8 mouse cellular contexts compared by ENCODE assay signal in genomic region chr8:105757796-105758276, GRCm38 (mm10). TPM values are rescaled to one million over a fixed set of nuclear protein-coding genes. Genes with fewer than 3 reads are reported as not detected.
A peak's percentile ranks its signal among the peaks of the same experiment; 100 is the strongest.
DNase-seq lines count a peak whose midpoint lies in the region; ATAC-seq and TF ChIP-seq lines count a peak whose summit lies in the region.

No protein-coding gene starts in this region.

- ATAC-seq in hindbrain, embryonic 14.5 days (ENCODE audit: low FRiP score), result peak; percentile 28; the same call in 1 of the 2 replicates
- ATAC-seq in midbrain, embryonic 16.5 days, result no peak; the same call in 1 of the 2 replicates

- TF ChIP-seq POLR2A in bone marrow macrophage, adult 2 months (IDR thresholded peaks at IDR 0.05; ENCODE audit: borderline replicate concordance, low read depth, low read length), result no peak

- H3K27me3 ChIP-seq in hindbrain, embryonic 14.5 days (ENCODE audit: control insufficient read depth, insufficient read depth, low read length), result no peaks in the 10 kb centered on the region
- no peaks in the 10 kb centered on the region for H3K27me3 ChIP-seq in midbrain, embryonic 16.5 days (ENCODE audit: control insufficient read depth, insufficient read depth, low read depth, low read length)

- H3K9ac ChIP-seq in hindbrain, embryonic 14.5 days, result peak overlapping the region; percentile 94
- peak overlapping the region; percentile 95 for H3K9ac ChIP-seq in midbrain, embryonic 16.5 days (ENCODE audit: low read depth, low read length)

- peak overlapping the region; percentile 90 for H3K4me3 ChIP-seq in layer of hippocampus, adult 2 months
- H3K4me3 ChIP-seq in bone marrow macrophage, adult 2 months (ENCODE audit: insufficient read depth, low read length), result peak overlapping the region; percentile 89
- peak overlapping the region; percentile 82 for H3K4me3 ChIP-seq in hindbrain, embryonic 14.5 days (replicated peaks; ENCODE audit: low read length)
- H3K4me3 ChIP-seq in midbrain, embryonic 16.5 days (ENCODE audit: low read depth, low read length), result peak overlapping the region; percentile 78

- H3K36me3 ChIP-seq in hindbrain, embryonic 14.5 days (replicated peaks; ENCODE audit: control insufficient read depth, insufficient read depth), result no peaks in the 10 kb centered on the region
- no peaks in the 10 kb centered on the region for H3K36me3 ChIP-seq in midbrain, embryonic 16.5 days (ENCODE audit: control insufficient read depth, insufficient read depth, low read length)

- H3K9me3 ChIP-seq in hindbrain, embryonic 14.5 days (ENCODE audit: control insufficient read depth, low read length), result no peaks in the 10 kb centered on the region
- no peaks in the 10 kb centered on the region for H3K9me3 ChIP-seq in midbrain, embryonic 16.5 days (replicated peaks; ENCODE audit: control insufficient read depth, low read length, poor library complexity, severe bottlenecking)

- no peak for TF ChIP-seq CTCF in layer of hippocampus, adult 2 months (conservative IDR thresholded peaks at IDR 0.05)
- TF ChIP-seq CTCF in bone marrow macrophage, adult 2 months (IDR thresholded peaks at IDR 0.05; ENCODE audit: low read depth, low read length), result no peak

- under 1% methylated on average over 12 of the region's 12 CpGs for WGBS in hindbrain, embryonic 14.5 days
- WGBS in midbrain, embryonic 16.5 days, result 2% methylated on average over 12 of the region's 12 CpGs

- peak overlapping the region; percentile 77 for H3K27ac ChIP-seq in layer of hippocampus, adult 2 months
- H3K27ac ChIP-seq in bone marrow macrophage, adult 2 months (ENCODE audit: insufficient read depth, low read depth, low read length), result no peak overlapping the region
- H3K27ac ChIP-seq in hindbrain, embryonic 14.5 days, result peak overlapping the region; percentile 93
- peak overlapping the region; percentile 93 for H3K27ac ChIP-seq in midbrain, embryonic 16.5 days (ENCODE audit: low read length)

- no peak for DNase-seq in layer of hippocampus, adult 2 months (ENCODE audit: low spot score in 2 of 2)
- DNase-seq in layer of hippocampus, adult 11-12 months (ENCODE audit: low spot score), result no peak
- peak; percentile 38 for DNase-seq in hindbrain, embryonic 14.5 days (ENCODE audit: low spot score)
- no peak for DNase-seq in gastrocnemius, postnatal 10 days
- no peak for DNase-seq in thymus, adult 18-20 months
- no peak for DNase-seq in right cerebral cortex, postnatal 4 days

- H3K4me1 ChIP-seq in bone marrow macrophage, adult 2 months (ENCODE audit: control insufficient read depth, insufficient read depth, low read length), result peaks cover 11% of the 10 kb centered on the region
- H3K4me1 ChIP-seq in hindbrain, embryonic 14.5 days (replicated peaks; ENCODE audit: control insufficient read depth, insufficient read depth, low read length), result peaks cover 31% of the 10 kb centered on the region
- H3K4me1 ChIP-seq in midbrain, embryonic 16.5 days (ENCODE audit: control insufficient read depth, insufficient read depth, low read length), result peaks cover 34% of the 10 kb centered on the region

- peak overlapping the region; percentile 77 for H3K4me2 ChIP-seq in hindbrain, embryonic 14.5 days (replicated peaks)
- peak overlapping the region; percentile 62 for H3K4me2 ChIP-seq in midbrain, embryonic 16.5 days (ENCODE audit: low read length)

RNA-seq across cellular contexts. Expression of gene Gfod2, which starts 0.6 kb away (rescaled TPM):
- 10 to 100 TPM; 18.2 to 22.8 TPM for total RNA-seq in layer of hippocampus, adult 2 months (2021)
- 0.75 and 1.4 TPM in 2 replicates for polyA plus RNA-seq in bone marrow macrophage, adult 2 months (2012; ENCODE audit: insufficient read depth, insufficient read length, missing spikeins)
- 62.7 and 71.7 TPM in 2 replicates for polyA plus RNA-seq in hindbrain, embryonic 14.5 days (2014; fragmentation: Nextera tagmentation; extraction: Ambion mirVana)
- polyA plus RNA-seq in midbrain, embryonic 16.5 days (2015; fragmentation: Nextera tagmentation; extraction: Ambion mirVana), result 94.0 and 95.6 TPM in 2 replicates
- total RNA-seq in gastrocnemius, postnatal 10 days (2021), result 1 to 10 TPM; 6.5 to 7.6 TPM

RNA-seq across cellular contexts. Expression of gene Enkd1, which starts 49.8 kb away (rescaled TPM):
- total RNA-seq in layer of hippocampus, adult 2 months (2021), result 10 to 100 TPM in 1 of 2 experiments, 1 to 10 TPM in 1; 8.1 to 10.8 TPM
- polyA plus RNA-seq in bone marrow macrophage, adult 2 months (2012; ENCODE audit: insufficient read depth, insufficient read length, missing spikeins), result 5.3 and 9.1 TPM in 2 replicates
- polyA plus RNA-seq in hindbrain, embryonic 14.5 days (2014; fragmentation: Nextera tagmentation; extraction: Ambion mirVana), result 11.6 and 13.4 TPM in 2 replicates
- polyA plus RNA-seq in midbrain, embryonic 16.5 days (2015; fragmentation: Nextera tagmentation; extraction: Ambion mirVana), result 14.9 and 16.5 TPM in 2 replicates
- 1 to 10 TPM; 2.0 to 3.7 TPM for total RNA-seq in gastrocnemius, postnatal 10 days (2021)

RNA-seq across cellular contexts. Expression of gene 4933405L10Rik, which starts 50.4 kb away (rescaled TPM):
- under 1 TPM in 1 of 2 experiments, not detected in 1; 0.84 TPM for total RNA-seq in layer of hippocampus, adult 2 months (2021)
- not detected in 2 replicates for polyA plus RNA-seq in bone marrow macrophage, adult 2 months (2012; ENCODE audit: insufficient read depth, insufficient read length, missing spikeins)
- polyA plus RNA-seq in hindbrain, embryonic 14.5 days (2014; fragmentation: Nextera tagmentation; extraction: Ambion mirVana), result 0.22 and 0.27 TPM in 2 replicates
- polyA plus RNA-seq in midbrain, embryonic 16.5 days (2015; fragmentation: Nextera tagmentation; extraction: Ambion mirVana), result 0.28 and 0.45 TPM in 2 replicates
- total RNA-seq in gastrocnemius, postnatal 10 days (2021), result not detected

RNA-seq across cellular contexts. Expression of gene Pard6a, which starts 56.9 kb away (rescaled TPM):
- 10 to 100 TPM; 32.7 to 35.4 TPM for total RNA-seq in layer of hippocampus, adult 2 months (2021)
- polyA plus RNA-seq in bone marrow macrophage, adult 2 months (2012; ENCODE audit: insufficient read depth, insufficient read length, missing spikeins), result 9.4 and 11.2 TPM in 2 replicates
- 53.7 and 56.2 TPM in 2 replicates for polyA plus RNA-seq in hindbrain, embryonic 14.5 days (2014; fragmentation: Nextera tagmentation; extraction: Ambion mirVana)
- 50.2 and 57.9 TPM in 2 replicates for polyA plus RNA-seq in midbrain, embryonic 16.5 days (2015; fragmentation: Nextera tagmentation; extraction: Ambion mirVana)
- 1 to 10 TPM; 6.0 to 7.8 TPM for total RNA-seq in gastrocnemius, postnatal 10 days (2021)

RNA-seq across cellular contexts. Expression of gene Acd, which starts 56.9 kb away (rescaled TPM):
- 10 to 100 TPM; 41.1 to 41.5 TPM for total RNA-seq in layer of hippocampus, adult 2 months (2021)
- 37.9 and 41.6 TPM in 2 replicates for polyA plus RNA-seq in bone marrow macrophage, adult 2 months (2012; ENCODE audit: insufficient read depth, insufficient read length, missing spikeins)
- polyA plus RNA-seq in hindbrain, embryonic 14.5 days (2014; fragmentation: Nextera tagmentation; extraction: Ambion mirVana), result 71.3 and 78.1 TPM in 2 replicates
- polyA plus RNA-seq in midbrain, embryonic 16.5 days (2015; fragmentation: Nextera tagmentation; extraction: Ambion mirVana), result 95.6 and 97.6 TPM in 2 replicates
- total RNA-seq in gastrocnemius, postnatal 10 days (2021), result 10 to 100 TPM; 12.9 to 15.2 TPM

Comparison
In these comparisons a context has a peak if more than half of its experiments do, and no peak if none do; other contexts are left out.
1. RNA of gene Gfod2, which starts 0.6 kb away (polyA plus RNA-seq): 94.0 to 95.6 TPM in midbrain, embryonic 16.5 days and 62.7 to 71.7 TPM in hindbrain, embryonic 14.5 days; 0.75 to 1.4 TPM in bone marrow macrophage, adult 2 months; every median in the first group is over 10 times any median in the second.
2. Peak in every context shown above with its lines, with median percentiles within 50 percentile points of each other: H3K4me3 ChIP-seq.